Mouse (Mus musculus) brain, embryonic 14.5 days (tissue): Measurements from ENCODE around the gene Ctrc.

Experiments
- CTCF ChIP-seq: fragments of 200-500 bp; IDR thresholded peaks from 2 replicates; pipeline ENCODE4 v1.5.1; 2012; ENCODE audit warnings: inconsistent platforms, mild to moderate bottlenecking, moderate library complexity, borderline replicate concordance; ENCODE audit not compliant: insufficient read depth, insufficient read length; ENCODE audit errors: extremely low read depth
- POLR2A ChIP-seq: fragments of 200-500 bp; IDR thresholded peaks from 2 replicates; pipeline ENCODE4 v1.6.1; 2012; ENCODE audit warnings: mild to moderate bottlenecking, inconsistent platforms, borderline replicate concordance; ENCODE audit not compliant: poor library complexity, insufficient read depth, insufficient read length, severe bottlenecking; ENCODE audit errors: extremely low read depth

GRCm38 (mm10) chr4:141805886-141806285 is 40.3 kb downstream of the Ctrc start:
- TF ChIP-seq CTCF, result no peak
- no peak for TF ChIP-seq POLR2A
